Mouse (Mus musculus): ENCODE results near the gene Scand1.

DNA sequence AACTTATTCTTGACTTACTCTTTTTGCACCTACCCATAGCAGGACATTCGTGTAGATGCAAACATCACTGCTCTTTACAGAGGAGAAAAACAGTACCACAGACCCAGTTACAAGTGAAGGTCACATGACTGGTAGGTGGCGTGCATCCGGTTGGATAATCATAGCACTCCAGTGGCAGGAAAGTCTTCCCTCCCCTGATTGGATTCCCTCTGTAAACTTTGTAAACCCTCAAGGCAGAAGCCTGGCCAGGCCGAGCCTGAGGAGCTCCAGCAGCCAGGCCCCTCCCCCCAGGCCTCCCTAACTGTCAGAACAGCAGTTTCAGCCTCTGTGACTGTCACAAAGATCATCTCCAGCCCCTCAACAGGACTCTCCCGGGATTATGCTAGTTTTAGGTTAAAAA is 12.2 kb upstream of the Scand1 start:
- no peak for TF ChIP-seq CTCF (IDR thresholded peaks at IDR 0.05; ENCODE audit: insufficient read depth, low read depth, low read length)
- no peak for TF ChIP-seq POLR2A (IDR thresholded peaks at IDR 0.05; ENCODE audit: insufficient read depth, low read depth, low read length)

Measured in olfactory bulb, adult 2 months (tissue).